Mouse (Mus musculus): ENCODE data around the gene Tsga10ip. TPM values are rescaled to one million over a fixed set of nuclear protein-coding genes. Genes with fewer than 3 reads are reported as not detected.

Tsga10ip gene
- total and polyA plus RNA-seq, 3 experiments: 0.87 to 0.89 TPM; not detected in 1

DNA sequence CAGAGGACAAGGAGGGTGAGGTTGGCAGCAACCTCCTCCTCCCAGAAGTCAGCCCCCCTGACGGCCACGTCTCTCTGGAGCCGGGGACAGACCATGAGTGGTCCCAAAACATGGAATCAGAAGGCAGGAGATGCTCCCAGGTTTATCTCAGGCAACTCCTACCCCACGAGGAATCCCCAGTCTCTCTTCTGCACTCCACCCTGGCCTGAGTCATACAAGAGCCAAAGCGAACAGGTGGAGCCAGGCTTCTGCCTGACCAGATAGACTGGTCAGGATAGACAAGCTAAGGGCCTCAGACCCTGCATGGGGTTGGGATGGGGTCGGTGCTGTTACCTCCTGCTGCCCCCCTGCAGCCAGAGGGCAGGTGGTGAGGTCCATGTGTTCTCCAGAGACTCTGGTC is 54.3 kb downstream of the Tsga10ip start:
- TF ChIP-seq SMC3 (IDR thresholded peaks at IDR 0.05; ENCODE audit: low read depth, low read length) (no peak), MEF2A (IDR thresholded peaks at IDR 0.05; ENCODE audit: borderline replicate concordance, low read depth, low read length) (no peak), MAX (IDR thresholded peaks at IDR 0.05; ENCODE audit: low read length) (no peak), NRF1 (IDR thresholded peaks at IDR 0.05; ENCODE audit: low read depth, low read length) (no peak), POLR2AphosphoS2 (IDR thresholded peaks at IDR 0.05; ENCODE audit: low read depth, low read length) (no peak), ETS1 (conservative IDR thresholded peaks at IDR 0.05; ENCODE audit: low read depth, low read length) (no peak), RCOR1 (conservative IDR thresholded peaks at IDR 0.05; ENCODE audit: low read depth, low read length) (no peak), MXI1 (IDR thresholded peaks at IDR 0.05; ENCODE audit: low read depth, low read length) (no peak), SIN3A (IDR thresholded peaks at IDR 0.05; ENCODE audit: low read length) (no peak), CHD2 (IDR thresholded peaks at IDR 0.05; ENCODE audit: low read length) (no peak), KAT2A (IDR thresholded peaks at IDR 0.05; ENCODE audit: insufficient replicate concordance, low read length) (no peak), ELF1 (IDR thresholded peaks at IDR 0.05; ENCODE audit: low read depth, low read length) (no peak), NELFE (IDR thresholded peaks at IDR 0.05; ENCODE audit: low read depth, low read length) (no peak)
- peaks cover 5 to 18% of the 10 kb centered on the region in 2 experiments for H3K4me1 ChIP-seq (ENCODE audit: control insufficient read depth in 1 of 2, insufficient read depth in 2 of 2)
- in situ Hi-C loops (cut with MboI; ENCODE audit: low pct_ligation_motif_present, low pct_unique_long_range_greater_than_20kb, low sequenced_read_pairs): no loop called here
- no peak overlapping the region for H3K4me2 ChIP-seq (ENCODE audit: insufficient read depth, low read depth, poor library complexity, severe bottlenecking)
- H3K36me3 ChIP-seq (replicated peaks in 1 of 2; ENCODE audit: control insufficient read depth in 1 of 2, insufficient read depth in 1 of 2, low read length in 1 of 2): no peaks in the 10 kb centered on the region
- no peaks in the 10 kb centered on the region for H3K9me3 ChIP-seq (replicated peaks; ENCODE audit: low read length)
- dilution Hi-C loops (cut with MboI; ENCODE audit: extremely low pct_ligation_motif_present, extremely low pct_unique_long_range_greater_than_20kb, low sequenced_read_pairs): no loop called here
- no peak overlapping the region for H3K27ac ChIP-seq (ENCODE audit: insufficient read depth, low read depth)
- H3K9ac ChIP-seq (ENCODE audit: insufficient read depth, low read depth): no peak overlapping the region
- DNase-seq (ENCODE audit: extremely low read depth): no peak
- no peaks in the 10 kb centered on the region for H3K27me3 ChIP-seq (replicated peaks)
- no peak overlapping the region for H3K4me3 ChIP-seq (replicated peaks in 1 of 3; ENCODE audit: low read depth in 2 of 3, low read length in 2 of 3, poor library complexity in 1 of 3)
- H3K79me2 ChIP-seq (replicated peaks; ENCODE audit: control insufficient read depth, extremely low read depth, insufficient read depth, poor library complexity, severe bottlenecking): no peaks in the 10 kb centered on the region

DNA sequence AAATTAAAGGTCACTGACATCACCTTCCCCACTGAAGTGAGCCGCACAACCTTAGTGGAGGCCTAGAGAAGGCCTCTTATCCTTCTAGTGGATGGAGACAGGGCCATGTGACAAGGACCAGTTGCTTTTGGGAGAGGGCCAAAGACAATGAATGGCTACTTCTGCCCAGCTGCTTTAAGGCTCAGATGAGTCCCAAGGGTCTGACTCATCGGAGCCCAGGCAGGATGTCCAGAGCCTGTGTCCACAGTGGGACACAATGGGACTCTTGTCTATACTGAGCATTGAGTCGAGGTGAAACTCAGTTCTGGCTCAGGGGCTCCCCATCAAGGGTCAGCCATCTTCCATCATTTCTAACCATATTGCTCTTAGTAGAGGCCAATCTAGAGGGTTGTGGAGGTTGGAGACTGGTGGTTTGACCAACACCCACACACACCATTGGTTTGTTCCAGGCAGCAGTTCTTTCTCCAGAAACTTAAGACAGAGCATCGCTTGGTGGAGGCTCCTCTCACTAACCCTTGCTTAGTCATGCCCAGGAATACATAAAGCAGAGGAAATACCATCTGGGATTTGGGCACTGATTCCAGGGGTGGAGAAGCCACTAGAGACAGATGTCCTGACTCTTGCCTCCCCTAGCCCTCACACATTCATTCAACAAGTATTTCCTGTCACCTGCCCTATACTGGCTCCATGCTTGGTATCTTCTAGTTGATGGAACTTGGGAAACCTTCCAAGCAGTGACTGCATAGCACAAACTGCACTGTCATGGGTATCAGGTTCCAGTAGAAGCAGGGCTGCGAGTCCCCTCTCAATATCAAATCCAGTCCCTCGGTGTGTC is 56.8 kb downstream of the Tsga10ip start:
- Histone ChIP-seq H3K9ac (ENCODE audit: insufficient read depth, low read depth) (no peak overlapping the region), H3K79me2 (replicated peaks; ENCODE audit: control insufficient read depth, extremely low read depth, insufficient read depth, poor library complexity, severe bottlenecking) (no peaks in the 10 kb centered on the region), H3K36me3 (replicated peaks in 1 of 2; ENCODE audit: control insufficient read depth in 1 of 2, insufficient read depth in 1 of 2, low read length in 1 of 2) (no peaks in the 10 kb centered on the region), H3K4me1 (ENCODE audit: control insufficient read depth in 1 of 2, insufficient read depth in 2 of 2) (peaks cover 5 to 18% of the 10 kb centered on the region in 2 experiments), H3K27ac (ENCODE audit: insufficient read depth, low read depth) (no peak overlapping the region), H3K27me3 (replicated peaks) (peaks cover 3% of the 10 kb centered on the region), H3K4me3 (replicated peaks in 1 of 3; ENCODE audit: low read depth in 2 of 3, low read length in 2 of 3, poor library complexity in 1 of 3) (no peak overlapping the region), H3K4me2 (ENCODE audit: insufficient read depth, low read depth, poor library complexity, severe bottlenecking) (no peak overlapping the region), H3K9me3 (replicated peaks; ENCODE audit: low read length) (no peaks in the 10 kb centered on the region)
- no peak for TF ChIP-seq POLR2A (IDR thresholded peaks at IDR 0.05; ENCODE audit: low read depth, low read length)
- TF ChIP-seq TCF12 (IDR thresholded peaks at IDR 0.05; ENCODE audit: low read depth, low read length): no peak
- TF ChIP-seq UBTF (IDR thresholded peaks at IDR 0.05; ENCODE audit: low read depth, low read length): no peak
- no peak for TF ChIP-seq JUND (conservative IDR thresholded peaks at IDR 0.05; ENCODE audit: low read depth, low read length)
- TF ChIP-seq MEF2A (IDR thresholded peaks at IDR 0.05; ENCODE audit: borderline replicate concordance, low read depth, low read length): no peak
- TF ChIP-seq NRF1 (IDR thresholded peaks at IDR 0.05; ENCODE audit: low read depth, low read length): no peak
- no peak for TF ChIP-seq RCOR1 (conservative IDR thresholded peaks at IDR 0.05; ENCODE audit: low read depth, low read length)
- no peak for TF ChIP-seq PAX5 (IDR thresholded peaks at IDR 0.05; ENCODE audit: low read length)
- TF ChIP-seq RAD21 (IDR thresholded peaks at IDR 0.05; ENCODE audit: low read depth, low read length): no peak
- no peak for TF ChIP-seq MYC (IDR thresholded peaks at IDR 0.05; ENCODE audit: low read depth, low read length)
- no peak for TF ChIP-seq NELFE (IDR thresholded peaks at IDR 0.05; ENCODE audit: low read depth, low read length)
- no peak for TF ChIP-seq ZNF384 (IDR thresholded peaks at IDR 0.05; ENCODE audit: low read depth, low read length)
- TF ChIP-seq GABPA (IDR thresholded peaks at IDR 0.05; ENCODE audit: insufficient replicate concordance, low read depth, low read length): no peak
- TF ChIP-seq USF1 (IDR thresholded peaks at IDR 0.05; ENCODE audit: low read depth, low read length): no peak
- dilution Hi-C loops (cut with MboI; ENCODE audit: extremely low pct_ligation_motif_present, extremely low pct_unique_long_range_greater_than_20kb, low sequenced_read_pairs) (no loop called here), in situ Hi-C loops (cut with MboI; ENCODE audit: low pct_ligation_motif_present, low pct_unique_long_range_greater_than_20kb, low sequenced_read_pairs) (no loop called here)
- no peak for DNase-seq (ENCODE audit: extremely low read depth)

Data from CH12.LX (cell line).